Mouse (Mus musculus): ENCODE data around the gene Abcc2. TPM values are rescaled to one million over a fixed set of nuclear protein-coding genes. Genes with fewer than 3 reads are reported as not detected.

The Abcc2 gene
- polyA plus RNA-seq (2017; shearing (Covaris generic)), result 0.37 TPM

GRCm38 (mm10) chr19:43781980-43782379, at the start of gene Abcc2:
Gene Abcc2 (plus strand): TSS chr19:43782192.

GRCm38 (mm10) chr19:43752489-43753225, 29.3 kb upstream of the Abcc2 start, which contains the start of the genes Cutc and Cox15:
Gene Cutc (plus strand): TSS chr19:43752996.
Gene Cox15 (minus strand): TSS chr19:43753000.

Other genes with a start within 250 kb of the Abcc2 start
- not detected for gene Nkx2-3, start 169.9 kb upstream of the Abcc2 start, polyA plus RNA-seq (2017; shearing (Covaris generic))
- gene Slc25a28, start 107.3 kb upstream of the Abcc2 start, polyA plus RNA-seq (2017; shearing (Covaris generic)), result 45.8 TPM
- gene Entpd7, start 92.5 kb upstream of the Abcc2 start, polyA plus RNA-seq (2017; shearing (Covaris generic)), result 1.3 TPM
- gene Cutc, start 29.2 kb upstream of the Abcc2 start, polyA plus RNA-seq (2017; shearing (Covaris generic)), result 7.8 TPM
- 15.7 TPM for gene Cox15, start 29.2 kb upstream of the Abcc2 start, polyA plus RNA-seq (2017; shearing (Covaris generic))
- 7.5 TPM for gene Dnmbp, start 158.0 kb downstream of the Abcc2 start, polyA plus RNA-seq (2017; shearing (Covaris generic))
- not detected for gene Cpn1, start 204.4 kb downstream of the Abcc2 start, polyA plus RNA-seq (2017; shearing (Covaris generic))
- gene Cyp2c23, start 247.0 kb downstream of the Abcc2 start, polyA plus RNA-seq (2017; shearing (Covaris generic)), result not detected

All from effector memory CD4-positive, alpha-beta T cell, adult 7 months (primary cell).